Mouse (Mus musculus) layer of hippocampus, postnatal 25 days (tissue): Measurements from ENCODE around the gene Defb28. TPM values are rescaled to one million over a fixed set of nuclear protein-coding genes. Genes with fewer than 3 reads are reported as not detected.
A peak's percentile ranks its signal among the peaks of the same experiment; 100 is the strongest.

Experiments used
- DNase-seq, 2 experiments: peaks; one replicate each; pipeline ENCODE4 v3.0.0; 2022; ENCODE audit warnings: mixed read lengths in 2 of 2, low spot score in 1 of 2; ENCODE audit errors: extremely low spot score in 1 of 2
- total RNA-seq, 2 experiments: library from RNA; stranded (reverse); gene quantifications; 2 replicates each; pipeline ENCODE4 v1.2.3; 2021

Defb28 gene
- total RNA-seq: not detected

- DNase-seq: no peak
Observed at GRCm38 (mm10) chr2:152517981-152518380, at the start of gene Defb28. Gene Defb28 (plus strand): TSS chr2:152518255.

- DNase-seq: peak; percentile 29 to 70
Observed at GRCm38 (mm10) chr2:152470973-152471372, 47.1 kb upstream of the Defb28 start.

- no peak for DNase-seq
Observed at GRCm38 (mm10) chr2:152472434-152472833, 45.6 kb upstream of the Defb28 start.

- DNase-seq: no peak
Observed at GRCm38 (mm10) chr2:152476763-152477162, 41.3 kb upstream of the Defb28 start, which contains the start of gene Defb20. Gene Defb20 (plus strand): TSS chr2:152477063.

- no peak for DNase-seq
Observed at GRCm38 (mm10) chr2:152480881-152481280, 37.2 kb upstream of the Defb28 start.

- no peak for DNase-seq
Observed at GRCm38 (mm10) chr2:152481726-152482125, 36.3 kb upstream of the Defb28 start.

GRCm38 (mm10) chr2:152487024-152487423 lies 31.0 kb upstream of the Defb28 start:
- DNase-seq: no peak

- no peak for DNase-seq
Observed at GRCm38 (mm10) chr2:152490038-152490437, 28.0 kb upstream of the Defb28 start, which contains the start of gene Defb22. Gene Defb22 (minus strand): TSS chr2:152490138.

- no peak for DNase-seq
Observed at GRCm38 (mm10) chr2:152493151-152493550, 24.9 kb upstream of the Defb28 start.

GRCm38 (mm10) chr2:152498020-152498419 lies 20.0 kb upstream of the Defb28 start:
- no peak for DNase-seq

- DNase-seq: no peak
Observed at GRCm38 (mm10) chr2:152500204-152500862, 17.7 kb upstream of the Defb28 start.

GRCm38 (mm10) chr2:152500863-152501229 lies 17.2 kb upstream of the Defb28 start:
- no peak for DNase-seq

- no peak for DNase-seq
Observed at GRCm38 (mm10) chr2:152503950-152504349, 14.1 kb upstream of the Defb28 start.

- DNase-seq: no peak
Observed at GRCm38 (mm10) chr2:152511592-152511991, 6.5 kb upstream of the Defb28 start, which contains the start of gene Defb26. Gene Defb26 (minus strand): TSS chr2:152511692.

GRCm38 (mm10) chr2:152516084-152516483 lies 2.0 kb upstream of the Defb28 start:
- no peak for DNase-seq

- DNase-seq: no peak
Observed at GRCm38 (mm10) chr2:152539944-152540710, 22.1 kb downstream of the Defb28 start, which contains the start of gene Defb29. Gene Defb29 (minus strand): TSS chr2:152540098.

- DNase-seq: no peak
Observed at GRCm38 (mm10) chr2:152541979-152542378, 23.9 kb downstream of the Defb28 start.

GRCm38 (mm10) chr2:152542897-152543296 lies 24.8 kb downstream of the Defb28 start:
- DNase-seq: no peak

- no peak for DNase-seq
Observed at GRCm38 (mm10) chr2:152543478-152543877, 25.4 kb downstream of the Defb28 start.

- DNase-seq: peak; percentile 20 to 50
Observed at GRCm38 (mm10) chr2:152544691-152545090, 26.6 kb downstream of the Defb28 start.

- DNase-seq: no peak
Observed at GRCm38 (mm10) chr2:152548124-152548523, 30.1 kb downstream of the Defb28 start.
